7 mouse cellular contexts compared by ENCODE assay signal in the genomic region with DNA sequence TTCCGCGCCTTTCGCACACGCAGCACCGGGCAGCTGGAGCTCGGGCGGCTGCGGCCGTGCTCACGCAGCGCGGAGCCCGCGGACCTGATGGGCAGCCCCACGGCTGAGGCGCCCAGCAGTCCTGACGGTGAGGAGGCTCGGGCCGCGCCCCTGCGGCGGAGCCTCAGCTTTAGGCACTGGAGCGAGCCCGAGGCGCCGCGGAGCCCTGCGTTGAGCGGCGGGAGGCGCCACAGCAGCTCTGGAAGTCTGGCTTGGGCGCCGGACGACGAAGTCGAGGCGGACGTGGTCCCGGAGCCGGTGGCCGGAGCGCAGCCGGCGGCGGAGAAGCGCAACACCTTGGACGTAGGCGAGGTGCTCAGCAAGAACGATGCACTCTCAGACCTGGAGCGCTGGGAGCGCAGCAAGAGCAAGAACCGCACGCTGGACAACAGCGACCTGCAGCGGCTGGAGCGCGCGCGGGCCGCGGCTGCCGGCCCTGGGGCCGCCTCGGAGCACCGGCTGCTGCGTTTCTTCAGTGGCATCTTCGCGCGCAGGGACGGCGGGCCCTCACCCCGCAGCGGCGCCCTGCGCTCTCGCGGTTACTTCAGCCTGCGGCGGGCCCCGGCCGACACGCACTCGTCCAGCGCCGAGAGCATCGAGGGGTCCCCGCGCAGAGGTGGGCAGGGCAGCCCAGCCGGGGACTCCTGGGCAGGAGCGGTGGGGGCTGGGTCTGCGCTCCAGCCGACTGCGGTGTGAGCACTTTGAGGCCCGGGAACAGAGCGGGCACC.
DNase-seq lines count a peak whose midpoint lies in the region; ATAC-seq lines count a peak whose summit lies in the region.

No protein-coding gene starts in this region.

- H3K9ac ChIP-seq in forebrain, embryonic 14.5 days (ENCODE audit: low read length), result peak overlapping the region; percentile 89
- H3K9ac ChIP-seq in stomach, embryonic 14.5 days (replicated peaks; ENCODE audit: low read depth, low read length), result peak overlapping the region; percentile 53

- under 1% methylated on average over 90 of the region's 95 CpGs for WGBS in forebrain, embryonic 14.5 days
- under 1% methylated on average over 95 of the region's 95 CpGs for WGBS in midbrain, embryonic 10.5 days
- WGBS in stomach, embryonic 14.5 days, result under 1% methylated on average over 93 of the region's 95 CpGs

- H3K27ac ChIP-seq in forebrain, embryonic 14.5 days (ENCODE audit: low read depth, low read length), result peak overlapping the region; percentile 95
- peak overlapping the region; percentile 92 for H3K27ac ChIP-seq in midbrain, embryonic 10.5 days (replicated peaks)
- H3K27ac ChIP-seq in stomach, embryonic 14.5 days (ENCODE audit: low read length), result no peak overlapping the region; the same call in 1 of the 2 replicates

- peak; percentile 13; the same call in 1 of the 2 replicates for ATAC-seq in cerebellum, adult (ENCODE audit: insufficient number of reproducible peaks, low FRiP score, low TSS enrichment)
- ATAC-seq in forebrain, embryonic 14.5 days, result peak; percentile 33
- ATAC-seq in stomach, embryonic 14.5 days (ENCODE audit: insufficient number of reproducible peaks, insufficient read depth, low FRiP score, low read depth), result peak; percentile 51

- peak overlapping the region; percentile 96 for H3K4me2 ChIP-seq in forebrain, embryonic 14.5 days (ENCODE audit: low read length)
- peak overlapping the region; percentile 100 for H3K4me2 ChIP-seq in stomach, embryonic 14.5 days (replicated peaks; ENCODE audit: low read depth, low read length)

- no peaks in the 10 kb centered on the region for H3K9me3 ChIP-seq in forebrain, embryonic 14.5 days (replicated peaks; ENCODE audit: control insufficient read depth, low read length)
- no peaks in the 10 kb centered on the region for H3K9me3 ChIP-seq in midbrain, embryonic 10.5 days (replicated peaks)
- H3K9me3 ChIP-seq in stomach, embryonic 14.5 days (ENCODE audit: control insufficient read depth, low read depth, low read length), result no peaks in the 10 kb centered on the region

- H3K27me3 ChIP-seq in forebrain, embryonic 14.5 days (replicated peaks; ENCODE audit: control insufficient read depth, insufficient read depth, low read length), result no peaks in the 10 kb centered on the region
- H3K27me3 ChIP-seq in midbrain, embryonic 10.5 days (ENCODE audit: low read depth, poor library complexity, severe bottlenecking), result peaks cover 21% of the 10 kb centered on the region
- H3K27me3 ChIP-seq in stomach, embryonic 14.5 days (ENCODE audit: control insufficient read depth, insufficient read depth, low read length), result peaks cover 5% of the 10 kb centered on the region; the same call in 1 of the 2 replicates

- H3K4me1 ChIP-seq in forebrain, embryonic 14.5 days (ENCODE audit: control insufficient read depth, insufficient read depth, low read length), result peaks cover 37% of the 10 kb centered on the region
- peaks cover 95% of the 10 kb centered on the region for H3K4me1 ChIP-seq in midbrain, embryonic 10.5 days
- peaks cover 19% of the 10 kb centered on the region for H3K4me1 ChIP-seq in stomach, embryonic 14.5 days (ENCODE audit: control insufficient read depth, insufficient read depth, low read length)

- intact Hi-C loops in left cerebral cortex, postnatal 4 days (cut with DNase I), result no loop called here

- DNase-seq in adrenal gland, adult (ENCODE audit: inconsistent age in 2 of 2, low spot score in 1 of 2), result peak; percentile 77 to 90
- peak; percentile 66 for DNase-seq in forebrain, embryonic 14.5 days (ENCODE audit: low spot score)
- peak; percentile 74 for DNase-seq in heart, postnatal 4 days
- DNase-seq in left cerebral cortex, postnatal 4 days, result peak; percentile 64
- DNase-seq in midbrain, embryonic 10.5 days (ENCODE audit: low spot score), result peak; percentile 76

- no peaks in the 10 kb centered on the region for H3K36me3 ChIP-seq in forebrain, embryonic 14.5 days (ENCODE audit: control insufficient read depth, insufficient read depth, low read length)
- H3K36me3 ChIP-seq in midbrain, embryonic 10.5 days, result no peaks in the 10 kb centered on the region; the same call in 1 of the 2 replicates
- H3K36me3 ChIP-seq in stomach, embryonic 14.5 days (ENCODE audit: control insufficient read depth, insufficient read depth, low read length), result no peaks in the 10 kb centered on the region

- H3K4me3 ChIP-seq in forebrain, embryonic 14.5 days (ENCODE audit: low read depth, low read length), result peak overlapping the region; percentile 75
- peak overlapping the region; percentile 85 for H3K4me3 ChIP-seq in midbrain, embryonic 10.5 days
- H3K4me3 ChIP-seq in stomach, embryonic 14.5 days (ENCODE audit: low read depth, low read length), result peak overlapping the region; percentile 67
